Mouse (Mus musculus): Measurements from ENCODE around the gene Farp1. TPM values are rescaled to one million over a fixed set of nuclear protein-coding genes. Genes with fewer than 3 reads are reported as not detected.
A peak's percentile ranks its signal among the peaks of the same experiment; 100 is the strongest.

Farp1 gene
- total RNA-seq, 4 experiments from 2014 or later = 125 to 132 (median 132) TPM

DNA sequence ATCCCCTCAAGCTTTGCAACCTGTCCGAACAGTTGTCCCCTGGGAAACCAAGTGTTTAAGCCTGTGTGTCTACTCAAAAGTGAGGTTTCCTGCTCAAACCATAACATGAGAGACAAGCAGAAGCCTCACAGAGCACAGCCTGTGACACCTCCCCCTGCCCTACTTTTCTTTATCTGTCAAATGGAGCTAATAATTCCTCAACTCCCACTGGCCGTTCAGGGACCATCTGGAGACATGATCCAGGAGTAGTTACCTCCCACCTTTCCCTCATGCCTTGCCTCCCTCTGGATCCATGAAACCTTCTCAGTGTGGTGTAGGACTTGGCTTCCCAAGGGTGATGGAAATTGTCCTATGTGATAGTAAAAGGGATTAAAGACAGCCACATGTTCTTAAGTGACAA lies 109.5 kb downstream of the Farp1 start:
- no peak for DNase-seq (ENCODE audit: low spot score in 2 of 2)

GRCm38 (mm10) chr14:121145291-121145690 lies 110.3 kb downstream of the Farp1 start:
- no peak for DNase-seq (ENCODE audit: low spot score in 2 of 2)

DNA sequence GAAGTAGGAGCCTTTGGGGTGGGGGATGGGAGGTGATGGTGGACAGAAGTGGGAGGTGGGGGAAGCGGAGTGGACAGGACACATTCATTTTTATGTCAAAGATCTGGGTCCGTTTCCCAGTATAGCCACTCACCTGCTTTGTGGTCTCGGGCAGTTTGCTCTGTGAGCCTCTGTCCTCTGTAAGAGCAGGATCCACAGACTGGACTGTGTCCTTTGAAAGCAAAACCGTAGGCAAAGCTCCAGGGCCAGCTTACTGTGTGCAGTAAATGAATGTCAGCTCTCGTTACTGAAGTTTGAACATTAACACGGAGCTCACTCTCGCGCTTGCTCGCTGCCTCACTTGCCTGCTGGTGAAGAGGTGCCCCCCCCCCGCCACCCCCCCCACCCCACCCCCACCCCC lies 110.7 kb downstream of the Farp1 start:
- no peak for DNase-seq (ENCODE audit: low spot score in 2 of 2)

DNA sequence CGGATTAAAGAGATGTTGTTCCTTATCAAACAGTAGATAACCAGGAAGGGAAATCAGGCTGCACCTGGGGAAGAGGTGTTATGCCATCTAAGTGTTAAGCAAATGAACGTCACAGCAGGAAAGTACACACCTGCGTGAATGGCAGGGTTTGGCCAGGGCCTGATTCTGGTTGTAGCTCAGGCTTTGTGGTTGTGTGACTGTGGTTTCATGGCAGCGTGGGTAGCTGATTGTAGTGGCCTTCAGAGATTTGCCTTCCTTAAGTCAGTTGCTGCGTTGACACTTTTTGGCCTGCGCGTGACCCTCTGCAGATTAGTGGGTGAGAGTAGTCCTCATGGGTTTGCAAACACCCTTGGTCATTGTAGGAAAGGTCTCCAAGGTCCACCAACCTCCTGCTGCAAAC lies 111.2 kb downstream of the Farp1 start:
- DNase-seq (ENCODE audit: low spot score in 2 of 2) = no peak

GRCm38 (mm10) chr14:121147026-121147425 lies 112.0 kb downstream of the Farp1 start:
- no peak for DNase-seq (ENCODE audit: low spot score in 2 of 2)

DNA sequence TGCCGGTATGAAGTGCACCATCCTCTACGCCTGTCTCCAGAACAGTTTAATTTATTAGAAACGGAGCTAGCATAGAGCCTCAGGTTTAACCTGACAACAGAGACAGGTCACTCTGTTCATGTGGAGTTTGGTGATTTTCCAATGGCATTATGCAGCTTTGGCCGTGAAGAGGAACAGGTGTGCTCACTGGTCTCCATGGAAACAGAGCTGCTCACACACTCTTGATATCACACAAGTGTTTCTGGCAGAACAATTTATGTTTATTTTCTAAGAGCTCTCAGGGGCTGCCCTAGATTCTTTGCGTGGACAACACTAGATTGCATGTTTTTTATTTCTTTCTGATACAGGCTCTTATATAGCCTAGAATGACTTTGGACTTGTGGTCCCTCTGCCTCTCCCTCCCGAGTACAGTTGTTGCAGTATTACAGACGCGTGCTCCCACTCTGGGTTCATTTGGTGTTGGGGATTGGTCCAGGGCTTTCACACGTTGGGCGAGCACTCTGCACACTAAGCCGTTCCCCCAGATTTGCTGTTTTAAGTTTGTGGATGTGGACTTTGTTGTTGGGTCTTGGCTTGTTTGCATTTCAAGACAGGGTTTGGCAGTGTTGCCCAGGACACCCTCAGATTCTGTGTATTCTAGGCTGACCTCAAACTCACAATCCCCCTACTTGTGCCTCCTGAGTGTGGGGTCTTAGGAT lies 113.2 kb downstream of the Farp1 start:
- DNase-seq (ENCODE audit: low spot score in 2 of 2) = no peak

GRCm38 (mm10) chr14:121149984-121150383 lies 115.0 kb downstream of the Farp1 start:
- DNase-seq (ENCODE audit: low spot score in 2 of 2) = no peak

DNA sequence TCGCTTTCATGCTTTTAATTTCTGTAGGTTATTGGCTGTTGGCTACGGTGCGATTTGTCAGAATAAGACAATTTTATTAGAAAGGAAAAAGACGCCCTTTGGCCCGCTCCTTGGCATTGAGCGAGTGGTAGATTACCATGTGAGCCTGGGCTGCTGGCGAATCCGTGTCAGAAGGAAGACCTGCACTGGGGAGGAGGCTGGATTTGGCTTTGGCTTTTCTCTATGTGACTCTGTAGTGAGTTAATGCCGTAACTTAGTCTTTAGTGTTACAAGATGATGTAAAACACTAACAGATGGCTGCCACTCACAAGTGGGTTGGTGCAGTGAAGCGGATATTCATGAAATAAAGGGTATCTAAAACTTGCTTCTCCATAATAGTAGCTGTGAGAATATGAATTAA lies 116.8 kb downstream of the Farp1 start:
- no peak for DNase-seq (ENCODE audit: low spot score in 2 of 2)

- DNase-seq (ENCODE audit: low spot score in 2 of 2) = no peak
Measured at GRCm38 (mm10) chr14:121152771-121153170, 117.8 kb downstream of the Farp1 start.

- no peak for DNase-seq (ENCODE audit: low spot score in 2 of 2)
Measured at GRCm38 (mm10) chr14:121153260-121153659, 118.3 kb downstream of the Farp1 start.

GRCm38 (mm10) chr14:121155173-121155572 lies 120.2 kb downstream of the Farp1 start:
- DNase-seq (ENCODE audit: low spot score in 2 of 2) = no peak

GRCm38 (mm10) chr14:121158616-121159015 lies 123.6 kb downstream of the Farp1 start:
- no peak for DNase-seq (ENCODE audit: low spot score in 2 of 2)

DNA sequence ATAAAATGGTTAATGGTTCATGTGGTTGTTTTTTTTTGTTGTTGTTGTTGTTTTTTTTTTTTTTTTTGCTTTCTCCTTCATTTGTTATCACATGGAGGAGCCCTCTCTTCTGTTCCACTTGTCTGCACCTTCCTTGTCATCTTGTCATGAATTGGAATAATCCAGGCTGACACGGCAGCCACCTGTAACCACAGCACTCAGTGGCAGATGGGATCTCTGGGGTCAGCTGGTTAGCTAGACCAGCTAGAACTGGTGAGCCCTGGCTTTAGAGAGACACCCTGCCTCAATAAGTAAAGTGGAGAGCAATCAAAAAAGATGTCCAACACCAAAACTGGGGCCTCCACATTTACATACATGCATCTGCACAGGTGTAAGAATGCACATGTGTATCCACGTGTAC lies 127.8 kb downstream of the Farp1 start:
- no peak for DNase-seq (ENCODE audit: low spot score in 2 of 2)

GRCm38 (mm10) chr14:121164866-121165265 lies 129.9 kb downstream of the Farp1 start:
- no peak for DNase-seq (ENCODE audit: low spot score in 2 of 2)

DNA sequence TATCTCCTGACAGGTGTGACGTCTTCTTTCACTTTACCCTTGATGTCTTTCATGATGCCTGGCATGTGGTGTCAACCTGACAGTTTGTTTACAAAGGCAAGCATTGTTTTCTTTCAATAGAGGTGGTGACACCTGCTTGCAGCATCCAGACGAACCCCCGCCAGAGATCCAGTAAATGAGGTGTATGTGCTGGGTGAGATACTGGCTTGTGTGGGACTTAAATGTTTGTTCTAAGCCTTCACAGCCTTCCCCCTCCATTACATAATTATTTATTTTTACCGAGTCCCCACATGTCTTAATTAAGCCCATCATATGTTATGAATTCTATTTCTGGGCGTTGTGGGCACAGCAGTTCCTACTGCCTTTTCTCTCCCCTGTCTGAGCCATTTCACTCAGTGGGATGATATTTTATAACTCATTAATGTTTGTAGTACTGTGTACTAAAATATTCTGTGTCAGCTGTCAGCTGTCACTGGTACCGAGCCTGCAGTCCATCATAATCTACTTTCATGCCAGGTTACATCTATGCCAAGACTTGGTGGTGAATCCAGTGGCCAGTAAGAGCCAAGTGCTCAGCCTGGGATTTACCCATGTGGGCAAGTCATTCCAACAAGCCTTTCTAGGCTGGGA lies 130.5 kb downstream of the Farp1 start:
- peak in 1 of 2 experiments; percentile 54 for DNase-seq (ENCODE audit: low spot score in 2 of 2)

DNA sequence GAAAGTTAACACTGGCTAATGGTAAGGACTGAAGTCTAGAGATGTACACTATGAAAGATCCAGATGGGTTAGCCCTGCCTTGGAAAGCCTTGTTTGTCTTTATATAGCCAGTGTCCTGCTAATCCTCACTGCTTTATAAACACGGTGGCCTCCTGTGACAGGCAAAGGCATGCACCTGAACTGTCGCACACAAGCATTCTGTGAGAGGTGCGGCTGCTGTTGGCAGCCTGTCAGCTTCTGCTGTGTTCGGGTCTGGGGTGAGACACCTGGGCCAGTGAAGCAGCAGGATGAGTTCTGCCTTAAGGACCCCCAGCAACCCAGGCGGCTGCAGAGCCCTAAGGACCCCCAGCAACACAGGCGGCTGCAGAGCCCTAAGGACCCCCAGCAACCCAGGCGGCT lies 131.0 kb downstream of the Farp1 start:
- no peak for DNase-seq (ENCODE audit: low spot score in 2 of 2)

DNA sequence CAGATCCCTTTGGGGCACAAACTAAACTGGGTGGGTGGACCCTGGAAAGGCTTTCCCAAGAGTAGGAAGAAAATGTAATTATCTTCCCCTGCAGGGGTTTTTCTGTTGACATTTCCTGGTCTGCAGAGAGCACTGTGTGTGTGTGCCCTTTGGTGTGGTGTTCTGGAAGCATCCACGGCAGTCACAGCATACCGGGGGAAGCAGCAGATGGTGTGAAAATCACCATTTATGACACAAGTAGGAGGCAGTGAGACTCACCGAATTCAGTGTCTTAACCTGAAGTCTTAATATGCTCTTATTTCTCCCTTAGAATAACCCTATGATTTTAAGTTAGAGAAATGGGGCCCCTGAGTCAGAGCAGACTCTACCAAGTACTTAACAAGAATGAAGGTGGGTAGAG lies 133.7 kb downstream of the Farp1 start:
- no peak for DNase-seq (ENCODE audit: low spot score in 2 of 2)

DNA sequence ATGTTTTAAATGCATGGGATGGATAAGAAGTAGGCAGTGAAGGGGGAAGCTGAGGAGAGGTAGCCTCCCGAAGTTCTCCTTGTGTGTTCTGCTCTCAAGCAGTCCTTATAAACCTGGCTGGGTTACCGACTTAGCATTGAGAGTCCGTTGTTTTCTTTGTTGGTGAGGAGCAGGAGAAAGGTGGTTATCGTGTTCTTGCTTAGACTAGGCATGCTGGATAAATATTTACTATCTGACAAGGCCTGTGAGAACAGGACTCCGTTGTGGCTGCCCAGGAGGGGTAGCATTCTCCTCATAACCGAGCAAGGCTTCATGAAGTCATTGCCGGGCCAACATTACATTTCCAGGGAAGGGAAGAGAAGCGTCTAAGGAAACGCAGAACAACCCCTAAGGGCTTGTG lies 135.3 kb downstream of the Farp1 start:
- no peak for DNase-seq (ENCODE audit: low spot score in 2 of 2)

GRCm38 (mm10) chr14:121172065-121173036 lies 137.4 kb downstream of the Farp1 start:
- peak; percentile 34 to 63 for DNase-seq (ENCODE audit: low spot score in 2 of 2)

- no peak for DNase-seq (ENCODE audit: low spot score in 2 of 2)
Measured at GRCm38 (mm10) chr14:121175385-121175784, 140.4 kb downstream of the Farp1 start.

- no peak for DNase-seq (ENCODE audit: low spot score in 2 of 2)
Measured at GRCm38 (mm10) chr14:121175861-121176260, 140.9 kb downstream of the Farp1 start.

DNA sequence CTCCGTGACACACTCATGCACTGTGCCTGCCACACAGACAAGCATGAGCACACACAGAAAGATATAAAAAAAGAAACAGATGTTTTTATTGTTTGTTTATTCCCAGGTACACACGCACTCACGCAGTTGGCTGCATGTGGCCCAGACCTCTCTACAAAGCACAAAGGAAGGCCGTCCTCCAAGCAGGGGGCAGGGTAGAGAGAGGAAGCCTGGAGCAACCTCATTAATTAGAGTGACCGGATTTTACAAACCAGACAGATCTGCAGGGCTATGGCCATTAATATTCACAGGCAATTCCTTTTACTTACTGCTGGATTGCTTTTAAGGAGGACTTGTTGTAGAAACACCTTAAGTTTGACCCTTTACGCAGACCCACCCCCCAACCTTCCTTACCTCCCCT lies 142.9 kb downstream of the Farp1 start:
- no peak for DNase-seq (ENCODE audit: low spot score in 2 of 2)

All from left cerebral cortex, adult 8-10 months (tissue).